Mouse (Mus musculus) forebrain, embryonic 11.5 days (tissue): ENCODE data around the gene B3gnt9. TPM values are rescaled to one million over a fixed set of nuclear protein-coding genes. Genes with fewer than 3 reads are reported as not detected.

Experiments
- ATAC-seq: fragments of 200-750 bp; cut with Nextera tagmentation; replicated peaks from 2 replicates; pipeline ENCODE4 v1.8.0; 2017; ENCODE audit warnings: moderate TSS enrichment; ENCODE audit not compliant: low FRiP score
- DNase-seq: peaks from one replicate; pipeline ENCODE4 v3.0.0-alpha.2; 2017; ENCODE audit warnings: low spot score
- H3K27ac ChIP-seq: fragments of 300-500 bp; sonication (generic); 2 replicates; pipeline ENCODE4 v1.5.1; 2014; ENCODE audit warnings: low read depth, low read length
- H3K27me3 ChIP-seq: fragments of 300-500 bp; sonication (generic); 2 replicates; pipeline ENCODE4 v1.6.1; 2014; ENCODE audit warnings: mild to moderate bottlenecking, low read length, mixed read lengths; ENCODE audit not compliant: control insufficient read depth, insufficient read depth
- H3K36me3 ChIP-seq: fragments of 300-500 bp; sonication (generic); 2 replicates; pipeline ENCODE4 v1.6.1; 2014; ENCODE audit warnings: mild to moderate bottlenecking, low read length, moderate library complexity, mixed read lengths; ENCODE audit not compliant: control insufficient read depth, insufficient read depth
- H3K4me1 ChIP-seq: fragments of 300-500 bp; sonication (generic); replicated peaks from 2 replicates; pipeline ENCODE4 v1.6.1; 2014; ENCODE audit warnings: low read length, mixed read lengths; ENCODE audit not compliant: control insufficient read depth, insufficient read depth
- H3K4me2 ChIP-seq: fragments of 300-500 bp; sonication (generic); 2 replicates; pipeline ENCODE4 v1.6.1; 2014; ENCODE audit warnings: low read depth, mild to moderate bottlenecking, low read length, moderate library complexity, mixed read lengths; ENCODE audit not compliant: severe bottlenecking
- H3K4me3 ChIP-seq: fragments of 300-500 bp; sonication (generic); 2 replicates; pipeline ENCODE4 v1.5.1; 2014; ENCODE audit warnings: low read depth, low read length
- H3K9ac ChIP-seq: fragments of 300-500 bp; sonication (generic); 2 replicates; pipeline ENCODE4 v1.6.1; 2014; ENCODE audit warnings: low read length
- H3K9me3 ChIP-seq: fragments of 300-500 bp; sonication (generic); 2 replicates; pipeline ENCODE4 v1.6.1; 2016; ENCODE audit warnings: low read length, mixed read lengths; ENCODE audit not compliant: control insufficient read depth
- WGBS: fragments of 180-500 bp; shearing (Covaris S2); extraction: QIAGEN DNeasy Blood & Tissue Kit; methylation state at CpG from one replicate; pipeline ENCODE4 v1.1.7; 2014; 5-methylcytosine and 5-hydroxymethylcytosine counted together
- polyA plus RNA-seq: library from polyadenylated mRNA; unstranded; fragments of >200 nt; fragmentation: Nextera tagmentation; extraction: Ambion mirVana; gene quantifications from 2 replicates; pipeline ENCODE4 v1.2.1, GENCODE M21; 2014

Gene B3gnt9
- polyA plus RNA-seq, 1 experiment from 2014 or later = 2.9 TPM

GRCm38 (mm10) chr8:105268342-105269074 lies 13.6 kb upstream of the B3gnt9 start:
- Histone ChIP-seq H3K4me1 (peaks cover 22% of the 10 kb centered on the region), H3K4me3 (peak overlapping the region; percentile 41), H3K27me3 (peaks cover 88% of the 10 kb centered on the region), H3K4me2 (peak overlapping the region; percentile 71), H3K36me3 (no peaks in the 10 kb centered on the region), H3K27ac (no peak overlapping the region), H3K9me3 (no peaks in the 10 kb centered on the region; the same call in 1 of the 2 replicates), H3K9ac (no peak overlapping the region; the same call in 1 of the 2 replicates)
- peak; percentile 82 for DNase-seq
- WGBS = under 1% methylated on average over 65 of the region's 65 CpGs
- peak; percentile 67 for ATAC-seq

- no peak overlapping the region for H3K27ac ChIP-seq
- no peak overlapping the region for H3K9ac ChIP-seq
- DNase-seq = no peak
- H3K27me3 ChIP-seq = peaks cover 82% of the 10 kb centered on the region
- no peak overlapping the region for H3K4me2 ChIP-seq
- H3K36me3 ChIP-seq = no peaks in the 10 kb centered on the region
- no peak for ATAC-seq
- H3K4me3 ChIP-seq = no peak overlapping the region
- H3K9me3 ChIP-seq = no peaks in the 10 kb centered on the region; the same call in 1 of the 2 replicates
- H3K4me1 ChIP-seq = peaks cover 22% of the 10 kb centered on the region
- 8% methylated on average over 13 of the region's 13 CpGs for WGBS
Measured at GRCm38 (mm10) chr8:105266775-105267174, 11.8 kb upstream of the B3gnt9 start.

GRCm38 (mm10) chr8:105265128-105265527 lies 10.2 kb upstream of the B3gnt9 start:
- H3K27me3 ChIP-seq = peaks cover 79% of the 10 kb centered on the region
- DNase-seq (peak; percentile 60), ATAC-seq (no peak)
- no peak overlapping the region for H3K4me2 ChIP-seq
- no peaks in the 10 kb centered on the region; the same call in 1 of the 2 replicates for H3K9me3 ChIP-seq
- no peak overlapping the region for H3K4me3 ChIP-seq
- H3K27ac ChIP-seq = no peak overlapping the region
- WGBS = 12% methylated on average over 10 of the region's 10 CpGs
- no peaks in the 10 kb centered on the region for H3K36me3 ChIP-seq
- no peak overlapping the region for H3K9ac ChIP-seq
- H3K4me1 ChIP-seq = peaks cover 20% of the 10 kb centered on the region

GRCm38 (mm10) chr8:105264024-105264982 lies 9.3 kb upstream of the B3gnt9 start, which contains the start of the genes Tradd and Fbxl8:
Gene Tradd, minus strand, starts transcription at chr8:105264609.
Gene Fbxl8, plus strand, starts transcription at chr8:105264648.
- peak; percentile 81 for DNase-seq
- Histone ChIP-seq H3K27ac (no peak within 1 kb of the TSS), H3K9me3 (no peaks in the 10 kb centered on the region; the same call in 1 of the 2 replicates), H3K36me3 (no peaks in the 10 kb centered on the region), H3K4me1 (peaks cover 20% of the 10 kb centered on the region), H3K4me3 (peak within 1 kb of the TSS; percentile 67), H3K9ac (peak within 1 kb of the TSS; percentile 55), H3K27me3 (peaks cover 78% of the 10 kb centered on the region), H3K4me2 (peak within 1 kb of the TSS; percentile 89)
- WGBS = 1% methylated on average over 54 of the region's 54 CpGs
- ATAC-seq = peak; percentile 47

GRCm38 (mm10) chr8:105263244-105263912 lies 8.4 kb upstream of the B3gnt9 start:
- no peak overlapping the region for H3K27ac ChIP-seq
- no peak overlapping the region for H3K4me3 ChIP-seq
- H3K9ac ChIP-seq = no peak overlapping the region
- ATAC-seq (no peak), DNase-seq (no peak)
- peaks cover 78% of the 10 kb centered on the region for H3K27me3 ChIP-seq
- H3K4me1 ChIP-seq = peaks cover 20% of the 10 kb centered on the region; the same call in 1 of the 2 replicates
- H3K9me3 ChIP-seq = no peaks in the 10 kb centered on the region; the same call in 1 of the 2 replicates
- no peak overlapping the region for H3K4me2 ChIP-seq
- H3K36me3 ChIP-seq = no peaks in the 10 kb centered on the region
- WGBS = 40% methylated on average over 16 of the region's 16 CpGs

GRCm38 (mm10) chr8:105261326-105261980 lies 6.5 kb upstream of the B3gnt9 start:
- Histone ChIP-seq H3K4me1 (peaks cover 15% of the 10 kb centered on the region; the same call in 1 of the 2 replicates), H3K4me2 (no peak overlapping the region), H3K4me3 (no peak overlapping the region), H3K27ac (no peak overlapping the region), H3K36me3 (no peaks in the 10 kb centered on the region), H3K27me3 (peaks cover 68% of the 10 kb centered on the region), H3K9ac (no peak overlapping the region), H3K9me3 (no peaks in the 10 kb centered on the region; the same call in 1 of the 2 replicates)
- 86% methylated on average over 12 of the region's 12 CpGs for WGBS
- ATAC-seq (no peak), DNase-seq (peak; percentile 49)

- Histone ChIP-seq H3K4me1 (peaks cover 15% of the 10 kb centered on the region; the same call in 1 of the 2 replicates), H3K36me3 (no peaks in the 10 kb centered on the region), H3K27me3 (peaks cover 66% of the 10 kb centered on the region), H3K9me3 (no peaks in the 10 kb centered on the region), H3K4me2 (no peak overlapping the region), H3K27ac (no peak overlapping the region), H3K9ac (no peak overlapping the region), H3K4me3 (no peak overlapping the region)
- ATAC-seq (no peak), DNase-seq (no peak)
- 62% methylated on average over 7 of the region's 7 CpGs for WGBS
Measured at GRCm38 (mm10) chr8:105260371-105261099, 5.6 kb upstream of the B3gnt9 start.
